Mouse (Mus musculus) MEL (cell line): ENCODE measurements around the gene Atf7. TPM values are rescaled to one million over a fixed set of nuclear protein-coding genes. Genes with fewer than 3 reads are reported as not detected.

Experiments used
- DNase-seq: peaks from one replicate; pipeline ENCODE4 v3.0.0; 2011; ENCODE audit warnings: low read depth, low spot score
- H3K27ac ChIP-seq: 2 replicates; pipeline ENCODE4 v1.5.1; 2012; ENCODE audit warnings: low read depth, mild to moderate bottlenecking, control low read depth, low read length, moderate library complexity; ENCODE audit not compliant: control insufficient read depth
- H3K27me3 ChIP-seq, 2 experiments: fragments of 150-350 bp in 1 of 2; sonication (generic) in 1 of 2; 2 replicates each; pipeline ENCODE4 v1.6.1; 2012; ENCODE audit warnings: low read length in 2 of 2, mild to moderate bottlenecking in 2 of 2, improper control_type of control experiment in 1 of 2, moderate library complexity in 1 of 2; ENCODE audit not compliant: insufficient read depth in 2 of 2, control insufficient read depth in 1 of 2
- H3K36me3 ChIP-seq, 2 experiments: 2 replicates each; pipeline ENCODE4 v1.6.1; 2012 to 2014; ENCODE audit warnings: low read length in 2 of 2, improper control_type of control experiment in 1 of 2, inconsistent platforms in 1 of 2, mild to moderate bottlenecking in 1 of 2; ENCODE audit not compliant: insufficient read depth in 2 of 2, control insufficient read depth in 1 of 2
- H3K4me1 ChIP-seq, 2 experiments: fragments of 150-350 bp in 1 of 2; sonication (generic) in 1 of 2; 2 replicates each; pipeline ENCODE4 v1.6.1; 2012; ENCODE audit warnings: low read length in 2 of 2, improper control_type of control experiment in 1 of 2, mild to moderate bottlenecking in 1 of 2; ENCODE audit not compliant: insufficient read depth in 2 of 2, control insufficient read depth in 1 of 2
- H3K4me3 ChIP-seq, 2 experiments: fragments of 150-350 bp in 1 of 2; sonication (generic) in 1 of 2; 2 replicates each; pipeline ENCODE4 v1.5.1; 2012; ENCODE audit warnings: low read depth in 2 of 2, low read length in 2 of 2, mild to moderate bottlenecking in 2 of 2, moderate library complexity in 2 of 2, control low read depth in 1 of 2, improper control_type of control experiment in 1 of 2; ENCODE audit not compliant: control insufficient read depth in 1 of 2, insufficient read depth in 1 of 2
- H3K79me2 ChIP-seq: 2 replicates; pipeline ENCODE4 v1.6.1; 2012; ENCODE audit warnings: mild to moderate bottlenecking, low read length, moderate library complexity; ENCODE audit not compliant: control insufficient read depth, poor library complexity, insufficient read depth
- H3K9ac ChIP-seq: 2 replicates; pipeline ENCODE4 v1.6.1; 2012; ENCODE audit warnings: low read depth, mild to moderate bottlenecking, control low read depth, low read length, moderate library complexity; ENCODE audit not compliant: control insufficient read depth, poor library complexity, severe bottlenecking
- H3K9me3 ChIP-seq: fragments of 150-350 bp; sonication (generic); replicated peaks from 2 replicates; pipeline ENCODE4 v1.6.1; 2012; ENCODE audit warnings: mild to moderate bottlenecking, low read length, improper control_type of control experiment, moderate library complexity; ENCODE audit not compliant: insufficient read depth
- CHD1 ChIP-seq: IDR thresholded peaks from 2 replicates; pipeline ENCODE4 v1.6.1; 2012; ENCODE audit warnings: low read depth, mild to moderate bottlenecking, inconsistent platforms, low read length, improper control_type of control experiment
- E2F4 ChIP-seq: IDR thresholded peaks from 2 replicates; pipeline ENCODE4 v1.6.1; 2011; ENCODE audit warnings: low read depth, low read length, improper control_type of control experiment, borderline replicate concordance
- EP300 ChIP-seq, 2 experiments: IDR thresholded peaks; 2 replicates each; pipeline ENCODE4 v1.6.1; 2011; ENCODE audit warnings: improper control_type of control experiment in 2 of 2, low read length in 2 of 2, low read depth in 1 of 2, mild to moderate bottlenecking in 1 of 2
- ETS1 ChIP-seq: IDR thresholded peaks from 2 replicates; pipeline ENCODE4 v1.6.1; 2012; ENCODE audit warnings: low read depth, mild to moderate bottlenecking, inconsistent platforms, low read length, improper control_type of control experiment, moderate library complexity
- GATA1 ChIP-seq: IDR thresholded peaks from 2 replicates; pipeline ENCODE4 v1.6.1; 2011; ENCODE audit warnings: low read depth, low read length, improper control_type of control experiment
- JUND ChIP-seq: IDR thresholded peaks from 2 replicates; pipeline ENCODE4 v1.6.1; 2011; ENCODE audit warnings: low read depth, mild to moderate bottlenecking, improper control_type of control experiment, low read length
- MAX ChIP-seq: IDR thresholded peaks from 2 replicates; pipeline ENCODE4 v1.6.1; 2011; ENCODE audit warnings: low read length, improper control_type of control experiment
- MAZ ChIP-seq: IDR thresholded peaks from 2 replicates; pipeline ENCODE4 v1.6.1; 2012; ENCODE audit warnings: low read depth, mild to moderate bottlenecking, inconsistent platforms, low read length, improper control_type of control experiment
- NRF1 ChIP-seq: IDR thresholded peaks from 2 replicates; pipeline ENCODE4 v1.6.1; 2014; ENCODE audit warnings: low read depth, mild to moderate bottlenecking, inconsistent platforms, low read length, improper control_type of control experiment, moderate library complexity; ENCODE audit not compliant: poor library complexity, insufficient read depth, severe bottlenecking
- POLR2A ChIP-seq, 2 experiments: IDR thresholded peaks; 2 replicates each; pipeline ENCODE4 v1.6.1; 2011 to 2012; ENCODE audit warnings: low read length in 2 of 2, mild to moderate bottlenecking in 2 of 2, control low read depth in 1 of 2, improper control_type of control experiment in 1 of 2, low read depth in 1 of 2, moderate library complexity in 1 of 2; ENCODE audit not compliant: control insufficient read depth in 1 of 2, insufficient read depth in 1 of 2, poor library complexity in 1 of 2
- POLR2AphosphoS2 ChIP-seq: IDR thresholded peaks from 2 replicates; pipeline ENCODE4 v1.6.1; 2011; ENCODE audit warnings: low read length, improper control_type of control experiment
- SIN3A ChIP-seq: IDR thresholded peaks from 2 replicates; pipeline ENCODE4 v1.6.1; 2012; ENCODE audit warnings: low read length, improper control_type of control experiment, inconsistent platforms
- SMC3 ChIP-seq: IDR thresholded peaks from 2 replicates; pipeline ENCODE4 v1.6.1; 2011; ENCODE audit warnings: low read depth, low read length, improper control_type of control experiment
- UBTF ChIP-seq: IDR thresholded peaks from 2 replicates; pipeline ENCODE4 v1.6.1; 2012; ENCODE audit warnings: low read depth, mild to moderate bottlenecking, inconsistent platforms, low read length, improper control_type of control experiment, moderate library complexity, borderline replicate concordance; ENCODE audit not compliant: insufficient read depth
- USF1 ChIP-seq: IDR thresholded peaks from 2 replicates; pipeline ENCODE4 v1.6.1; 2014; ENCODE audit warnings: low read depth, mild to moderate bottlenecking, inconsistent platforms, low read length, improper control_type of control experiment, moderate library complexity
- polyA plus RNA-seq, 2 experiments: library from polyadenylated mRNA; stranded (reverse) in 1 of 2; unstranded in 1 of 2; fragments of >175 nt in 1 of 2; fragments of >200 nt in 1 of 2; gene quantifications; 2 replicates each; pipeline versions ENCODE4 v1.2.1 to v1.2.4; 2012; ENCODE audit warnings: low replicate concordance in 2 of 2, low read depth in 1 of 2; ENCODE audit not compliant: insufficient read length in 2 of 2, insufficient read depth in 1 of 2, missing spikeins in 1 of 2
- total RNA-seq: library from RNA; depleted of rRNA; stranded (reverse); fragments of 300-350 nt; gene quantifications from 2 replicates; pipeline ENCODE4 v1.2.3, GENCODE M21; 2012

The Atf7 gene
- total and polyA plus RNA-seq, 3 experiments, result 12.8 to 49.6 TPM; not detected in 1

GRCm38 (mm10) chr15:102519211-102520141, 105.8 kb downstream of the Atf7 start (continued):
- TF ChIP-seq NRF1 (no peak), USF1 (no peak)

DNA sequence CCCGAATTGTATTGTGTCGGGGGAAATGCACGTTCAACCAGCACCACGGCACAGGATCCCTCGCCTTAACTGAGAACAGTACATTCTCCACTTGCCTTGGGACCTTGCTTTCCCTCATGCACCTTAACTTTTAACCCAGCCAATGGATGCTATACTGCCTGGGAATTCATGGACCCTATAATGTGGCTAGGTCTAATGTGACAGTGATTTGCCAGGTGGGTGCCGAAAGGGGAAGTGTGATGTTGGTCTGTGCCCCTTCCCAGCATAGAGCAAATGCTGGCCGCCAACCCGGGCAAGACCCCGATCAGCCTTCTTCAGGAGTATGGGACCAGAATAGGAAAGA, 106.4 kb downstream of the Atf7 start:
- H3K79me2 ChIP-seq, result peaks cover 17% of the 10 kb centered on the region
- no peak for DNase-seq
- H3K4me3 ChIP-seq, result peak overlapping the region; percentile 67 to 80
- TF ChIP-seq JUND (no peak), ETS1 (0 out of 2 replicates have a peak, but pooled peaks have one; percentile 5), UBTF (0 out of 2 replicates have a peak, but pooled peaks have one; percentile 42), SIN3A (peak; percentile 11), E2F4 (0 out of 2 replicates have a peak, but pooled peaks have one; percentile 11), GATA1 (no peak), MAZ (no peak), POLR2A (IDR thresholded peaks at IDR 0.05; ENCODE audit: control insufficient read depth in 1 of 2, insufficient read depth in 1 of 2, low read depth in 1 of 2, low read length in 2 of 2, poor library complexity in 1 of 2) (no peak; a peak in 1 of 4 replicates), MAX (no peak; the same call in 1 of the 2 replicates), POLR2AphosphoS2 (no peak), EP300 (IDR thresholded peaks at IDR 0.05; ENCODE audit: low read depth in 1 of 2, low read length in 2 of 2) (0 out of 4 replicates have a peak, but pooled peaks of 1 of the 2 experiments have one; percentile 9), SMC3 (no peak), CHD1 (peak; percentile 94; the same call in 1 of the 2 replicates)
- peaks cover 0 to 16% of the 10 kb centered on the region in 2 experiments; a peak in 2 of 4 replicates for H3K36me3 ChIP-seq
- no peaks in the 10 kb centered on the region for H3K9me3 ChIP-seq
- peak overlapping the region; percentile 95 for H3K27ac ChIP-seq
- H3K9ac ChIP-seq, result peak overlapping the region; percentile 86
- no peaks in the 10 kb centered on the region for H3K27me3 ChIP-seq
- H3K4me1 ChIP-seq, result peaks cover 5 to 20% of the 10 kb centered on the region in 2 experiments; a peak in 3 of 4 replicates
